Mouse (Mus musculus): ENCODE measurements around the gene Ldlrad2.

The Ldlrad2 gene

DNA sequence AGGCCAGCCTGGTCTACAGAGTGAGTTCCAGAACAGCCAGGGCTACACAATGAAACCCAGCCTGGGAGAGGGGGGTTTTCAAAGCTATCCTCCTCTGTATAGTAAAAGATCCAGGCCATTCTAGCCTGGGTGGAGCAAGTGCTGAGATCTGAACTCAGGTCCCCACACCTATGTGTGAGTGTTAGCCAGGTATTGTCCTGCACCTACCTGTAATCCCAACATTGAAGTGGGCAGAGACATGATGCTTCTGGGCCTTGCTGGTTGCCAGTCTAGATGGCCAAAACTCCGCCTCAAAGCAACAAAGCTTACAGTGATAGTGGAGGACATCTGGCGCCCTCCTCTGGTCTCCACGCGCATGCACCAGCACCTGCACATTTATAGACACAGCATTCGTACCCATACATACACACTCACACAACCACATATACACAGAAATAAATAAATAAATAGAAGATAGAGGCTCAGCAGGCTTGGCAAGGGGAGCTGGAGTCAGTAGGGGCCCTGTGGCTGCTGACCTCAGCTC lies 28.3 kb downstream of the Ldlrad2 start:
- DNase-seq = peak; percentile 34

DNA sequence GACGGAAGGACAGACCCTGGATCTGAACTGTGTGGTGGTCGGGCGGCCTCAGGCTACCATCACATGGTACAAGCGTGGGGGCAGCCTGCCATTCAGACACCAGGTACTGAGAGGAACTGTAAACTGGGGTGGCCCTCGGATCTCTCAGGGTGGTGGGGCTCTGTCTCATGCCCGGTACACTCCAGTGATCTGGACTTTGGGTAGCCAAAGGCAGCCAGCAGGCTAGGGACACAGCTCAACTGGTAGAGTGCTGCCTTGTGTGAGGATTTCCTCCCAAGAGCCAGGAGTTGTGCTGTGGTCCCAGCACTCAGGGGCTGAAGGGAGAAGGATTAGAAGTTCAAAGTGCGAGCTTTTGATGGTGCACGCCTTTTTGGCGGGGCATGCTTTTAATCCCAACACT lies 28.8 kb downstream of the Ldlrad2 start:
- no peak for DNase-seq

GRCm38 (mm10) chr4:137542968-137543367 lies 31.4 kb downstream of the Ldlrad2 start:
- no peak for DNase-seq

DNA sequence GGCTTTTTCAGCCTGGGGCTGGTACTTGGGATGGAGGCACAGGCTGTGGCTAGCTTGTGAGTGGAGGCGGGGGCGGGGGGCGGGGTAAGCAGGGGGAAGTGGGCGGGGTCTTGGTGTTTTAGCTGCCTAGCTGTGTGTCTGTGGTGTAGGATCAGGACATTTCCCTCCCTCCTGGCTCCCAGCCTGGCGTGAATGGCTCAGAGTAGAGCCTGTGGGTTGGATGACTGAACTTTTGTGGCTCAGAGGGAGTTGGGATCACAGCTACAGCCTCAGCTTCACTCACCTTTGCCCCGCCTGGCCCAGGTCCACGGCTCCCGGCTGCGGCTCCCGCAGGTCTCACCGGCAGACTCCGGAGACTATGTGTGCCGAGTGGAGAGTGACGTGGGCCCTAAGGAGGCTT lies 34.0 kb downstream of the Ldlrad2 start:
- DNase-seq = no peak

DNA sequence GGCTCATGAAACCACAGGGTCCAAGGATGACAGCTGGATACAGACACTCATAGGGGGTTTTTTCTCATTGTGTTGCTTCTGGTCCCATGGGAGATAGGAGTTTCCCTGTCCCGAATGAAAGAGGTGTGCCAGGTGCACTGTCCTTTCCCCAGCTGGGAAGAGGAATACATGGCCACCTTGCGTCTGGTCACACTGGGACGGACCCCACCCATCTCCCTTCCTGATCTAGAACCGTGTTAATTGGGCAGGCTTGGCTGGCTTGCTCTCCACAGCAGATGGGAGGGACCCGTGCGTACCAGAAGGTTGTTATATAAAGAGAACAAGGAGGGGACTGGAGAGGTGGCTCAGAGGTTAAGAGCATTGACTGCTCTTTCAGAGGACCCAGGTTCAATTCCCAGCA lies 46.5 kb downstream of the Ldlrad2 start:
- no peak for DNase-seq

DNA sequence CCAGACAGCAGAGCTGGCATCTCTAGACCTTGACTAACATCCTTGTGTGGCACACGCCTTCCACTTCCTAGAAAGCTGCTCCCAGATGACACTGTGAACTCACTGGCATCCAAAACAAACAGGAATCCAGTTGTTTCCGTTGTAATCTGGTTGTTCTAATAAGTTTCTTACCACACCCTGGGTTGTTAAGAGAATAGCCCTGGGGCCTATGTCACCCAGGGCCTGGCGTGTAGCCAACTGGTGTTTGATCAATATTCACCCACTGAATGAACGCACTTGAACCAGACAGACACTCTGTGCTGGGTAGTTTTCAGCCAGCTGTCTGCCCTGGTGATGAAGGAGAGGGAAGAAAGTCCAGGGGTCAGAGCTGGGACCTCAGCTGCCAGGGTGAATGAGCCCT lies 47.0 kb downstream of the Ldlrad2 start:
- DNase-seq = no peak

DNA sequence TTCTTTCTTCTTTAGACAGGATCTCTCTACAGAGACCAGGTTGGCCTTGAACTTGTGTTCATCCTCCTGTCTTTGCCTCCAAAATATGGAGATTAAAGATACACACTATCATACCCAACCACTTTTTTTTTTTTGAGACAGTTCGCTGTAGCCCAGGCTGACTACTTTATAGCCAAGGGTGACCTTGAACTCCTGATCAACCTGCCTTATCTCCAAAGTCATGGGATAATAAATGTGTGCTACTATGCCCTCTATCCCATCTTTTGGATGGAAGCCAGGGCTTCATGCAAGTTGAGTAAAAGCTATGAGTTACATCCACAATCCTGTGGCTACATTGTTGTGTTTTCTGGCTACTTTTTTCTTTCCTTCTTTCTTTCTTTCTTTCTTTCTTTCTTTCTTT lies 48.9 kb downstream of the Ldlrad2 start:
- DNase-seq = no peak

All from cerebellum, adult 8-10 months (tissue).